Mouse (Mus musculus) lung, postnatal 14 days (tissue): ENCODE results near the gene Lmna.

Source experiments
- DNase-seq: peaks from one replicate; pipeline ENCODE4 v3.0.0; 2021

Lmna gene

DNA sequence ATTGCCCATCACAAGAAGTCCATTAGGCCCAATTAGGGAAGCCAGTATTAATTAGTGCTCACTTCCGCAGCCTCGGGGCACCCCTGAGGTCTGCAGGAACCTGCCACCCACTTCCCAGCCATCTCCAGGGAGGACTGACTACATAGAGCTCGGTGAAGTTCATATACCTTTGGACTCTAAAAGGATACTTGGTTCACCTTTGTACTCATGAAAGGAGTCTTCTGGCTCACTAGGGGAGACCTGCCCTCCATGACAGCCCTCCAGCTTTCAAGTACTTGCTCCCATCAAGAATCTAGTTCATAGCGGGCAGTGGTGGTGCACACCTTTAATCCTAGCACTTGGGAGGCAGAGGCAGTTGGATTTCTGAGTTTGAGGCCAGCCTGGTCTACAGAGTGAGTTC lies 8.7 kb upstream of the Lmna start:
- DNase-seq, result no peak

DNA sequence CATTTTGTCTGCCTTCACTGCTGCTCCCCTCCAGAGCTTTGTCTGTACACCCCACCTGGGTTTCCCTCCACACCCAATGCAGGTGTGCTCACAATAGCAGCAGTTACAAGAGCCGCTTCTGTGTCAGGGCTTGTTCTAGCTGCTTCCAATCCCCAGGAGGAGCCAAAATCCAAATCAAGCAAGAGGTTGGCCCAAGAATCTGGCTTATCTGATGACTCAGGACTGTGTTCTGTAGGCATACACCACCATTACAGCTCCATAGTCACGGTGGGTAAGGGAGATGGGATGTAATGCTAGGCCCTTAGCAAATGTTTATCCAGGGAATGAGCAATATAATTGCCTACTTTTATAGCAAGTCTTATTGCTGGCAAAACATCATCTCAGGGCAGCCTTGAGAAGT lies 6.7 kb upstream of the Lmna start:
- no peak for DNase-seq

DNA sequence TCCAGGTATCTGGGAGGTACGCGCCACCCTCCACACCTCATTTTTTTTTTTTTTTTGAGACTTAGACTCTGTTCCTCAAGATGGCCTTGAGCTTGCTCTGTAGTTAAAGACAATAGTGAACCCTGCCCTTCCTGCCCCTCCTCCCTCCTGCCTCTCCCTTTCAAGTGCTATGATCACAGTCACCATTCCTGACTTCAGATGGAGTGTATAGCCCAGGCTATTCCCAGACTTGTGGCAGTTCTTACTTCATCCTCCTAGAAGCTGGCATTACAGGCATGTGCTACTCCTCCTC lies 5.3 kb upstream of the Lmna start:
- DNase-seq, result no peak

DNA sequence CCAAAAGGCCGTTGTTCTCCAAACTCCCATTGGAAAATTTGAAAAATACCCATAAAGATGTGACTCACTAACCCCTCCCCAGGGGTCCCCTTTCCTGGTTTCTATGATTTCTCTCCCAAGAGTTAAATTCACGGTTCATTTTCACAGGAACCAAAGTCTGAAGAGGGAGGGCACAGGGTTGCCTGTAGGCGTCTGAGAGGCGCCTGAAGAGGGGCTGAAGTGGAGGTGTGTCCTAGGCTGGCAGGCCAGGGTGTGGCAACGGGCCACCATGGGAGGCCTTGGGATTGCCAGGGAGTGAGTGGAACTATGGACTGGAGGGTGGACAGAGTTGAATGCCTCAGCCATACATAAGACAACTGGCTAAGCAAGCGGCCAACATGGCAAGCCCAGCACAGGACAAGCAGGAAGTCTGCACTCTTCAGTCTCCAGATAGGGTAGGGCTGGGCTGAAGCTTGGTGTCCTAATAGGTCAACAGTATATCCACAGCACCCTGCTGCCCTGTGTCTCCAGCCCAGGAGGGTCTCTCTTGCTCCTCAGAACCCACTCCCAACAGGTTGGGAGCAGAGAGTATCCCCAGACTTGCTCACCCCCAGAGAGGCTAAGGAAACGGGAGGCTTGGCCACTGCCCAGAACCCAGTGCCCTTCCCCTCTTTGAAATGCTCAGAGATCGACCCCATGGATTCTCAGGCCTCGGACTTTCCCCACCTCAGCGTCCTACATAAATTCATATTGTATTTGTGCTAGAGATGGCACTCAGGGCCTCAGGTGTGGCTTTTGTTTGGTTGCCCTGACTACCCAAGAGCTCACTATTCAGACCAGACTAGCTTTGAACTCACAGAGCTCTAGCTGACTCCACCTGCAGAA lies 4.7 kb upstream of the Lmna start:
- DNase-seq, result peak; percentile 61

DNA sequence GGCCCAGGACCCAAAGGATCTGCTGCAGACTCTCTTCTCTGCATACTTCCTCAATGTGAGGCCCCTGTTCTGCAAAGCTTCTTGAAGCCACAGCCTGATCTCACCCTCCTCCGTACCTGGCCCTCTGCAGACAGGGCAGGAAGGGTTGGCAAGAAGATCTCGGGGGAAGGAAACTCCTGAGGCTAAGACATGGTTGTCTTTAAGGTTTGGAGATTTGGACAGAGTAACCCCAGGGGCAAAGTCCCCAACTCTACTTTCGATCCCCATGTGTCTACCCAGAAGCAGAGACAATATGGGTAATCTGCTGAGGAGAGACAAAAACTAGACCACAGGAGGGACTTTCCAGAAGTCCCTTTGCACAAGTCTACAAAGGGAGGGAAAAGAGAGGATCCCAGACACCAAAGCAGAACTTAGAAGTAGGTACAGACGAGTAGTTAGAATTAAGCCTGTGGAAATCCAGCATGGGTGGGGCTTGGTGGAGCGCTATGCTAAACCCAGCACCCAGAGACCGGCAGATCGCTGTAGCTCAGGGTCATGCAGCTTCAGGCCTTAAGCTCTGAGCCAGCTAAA lies 3.9 kb upstream of the Lmna start:
- no peak for DNase-seq

DNA sequence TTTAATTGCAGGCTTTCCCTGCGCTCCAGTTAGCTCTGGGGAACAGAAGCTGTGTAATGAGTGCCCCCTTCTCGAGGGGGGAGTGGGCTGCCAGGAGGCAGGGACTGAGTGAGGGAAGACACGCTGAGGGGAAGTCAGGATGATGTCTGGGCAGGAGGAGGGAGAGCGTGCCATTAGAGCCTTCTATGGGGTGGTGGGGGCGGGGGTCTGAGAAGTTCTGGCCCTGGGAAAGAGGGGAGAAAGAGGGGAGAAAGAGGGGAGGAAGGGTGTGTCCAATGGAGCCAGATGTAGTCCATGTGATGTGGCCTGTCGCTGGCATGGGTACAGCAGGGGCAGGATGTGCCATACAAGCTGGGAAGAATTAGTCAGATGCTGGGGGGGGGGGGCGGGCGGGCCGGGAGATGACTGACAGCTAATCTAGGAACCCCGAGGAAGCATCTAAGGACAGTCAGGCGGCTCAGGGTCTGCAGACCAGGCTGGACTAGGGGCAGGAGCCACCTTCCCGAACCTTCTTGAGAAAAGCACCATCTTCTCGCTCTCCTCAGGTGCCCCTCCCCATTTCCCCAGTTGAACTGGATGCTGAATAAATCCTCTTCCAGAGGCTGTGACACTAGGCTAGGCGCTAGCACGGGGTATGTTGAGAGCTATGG lies 3.3 kb upstream of the Lmna start:
- DNase-seq, result peak; percentile 68

DNA sequence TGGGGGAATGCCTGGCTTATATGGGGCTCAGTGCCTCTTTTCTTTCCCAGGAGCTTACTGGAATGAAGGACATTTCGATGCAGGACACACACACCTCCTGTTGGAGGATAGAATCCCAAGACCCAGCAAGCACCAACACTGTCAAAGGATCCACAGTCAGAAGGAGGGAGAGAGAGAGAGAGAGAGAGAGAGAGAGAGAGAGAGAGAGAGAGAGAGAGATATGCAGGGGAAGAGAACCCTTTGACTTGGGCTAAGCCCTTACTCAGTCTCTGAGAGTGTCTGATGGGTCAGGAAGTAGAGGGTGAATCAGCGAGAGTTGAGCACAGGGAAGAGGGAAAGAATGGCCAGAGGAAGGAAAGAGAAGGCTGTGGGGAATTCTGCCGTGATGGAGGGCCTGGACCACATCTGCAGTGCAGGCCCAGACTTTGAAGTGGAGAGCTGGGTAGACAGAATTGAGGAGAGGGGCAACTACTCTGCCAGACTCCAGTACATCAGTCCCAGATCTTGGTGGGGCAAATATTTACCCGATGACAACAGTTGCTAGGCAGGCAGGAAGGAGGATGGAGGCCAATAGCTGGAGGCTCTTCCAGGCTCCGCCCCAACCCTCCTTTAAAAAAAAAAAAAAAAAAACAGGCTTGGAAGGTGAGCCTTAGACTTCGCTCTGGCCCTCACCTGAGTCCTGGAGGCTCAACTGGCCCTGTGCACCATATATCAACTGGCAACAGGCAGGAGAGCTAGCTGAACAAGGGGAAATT lies 2.6 kb upstream of the Lmna start:
- DNase-seq, result no peak

DNA sequence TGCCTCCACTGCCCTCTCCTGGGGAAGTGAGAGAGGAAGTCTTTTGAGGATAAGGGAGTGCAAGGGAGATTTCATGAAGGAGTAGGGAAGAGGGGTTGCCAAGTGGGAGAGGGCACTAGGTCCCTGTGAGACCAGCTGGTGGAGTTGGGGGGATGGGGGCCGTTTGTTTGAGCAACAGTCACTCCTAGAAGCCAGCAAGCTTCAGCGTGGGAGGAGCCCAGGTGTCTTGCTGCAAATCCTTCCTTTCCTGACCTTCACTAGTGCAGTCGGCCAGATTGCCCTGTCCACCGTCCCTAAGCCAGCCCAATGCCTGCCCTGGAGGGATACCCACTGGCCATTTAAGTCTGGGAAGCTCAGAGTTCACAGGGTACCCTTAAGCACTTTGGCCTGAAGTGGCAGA lies 1.8 kb upstream of the Lmna start:
- DNase-seq, result no peak

DNA sequence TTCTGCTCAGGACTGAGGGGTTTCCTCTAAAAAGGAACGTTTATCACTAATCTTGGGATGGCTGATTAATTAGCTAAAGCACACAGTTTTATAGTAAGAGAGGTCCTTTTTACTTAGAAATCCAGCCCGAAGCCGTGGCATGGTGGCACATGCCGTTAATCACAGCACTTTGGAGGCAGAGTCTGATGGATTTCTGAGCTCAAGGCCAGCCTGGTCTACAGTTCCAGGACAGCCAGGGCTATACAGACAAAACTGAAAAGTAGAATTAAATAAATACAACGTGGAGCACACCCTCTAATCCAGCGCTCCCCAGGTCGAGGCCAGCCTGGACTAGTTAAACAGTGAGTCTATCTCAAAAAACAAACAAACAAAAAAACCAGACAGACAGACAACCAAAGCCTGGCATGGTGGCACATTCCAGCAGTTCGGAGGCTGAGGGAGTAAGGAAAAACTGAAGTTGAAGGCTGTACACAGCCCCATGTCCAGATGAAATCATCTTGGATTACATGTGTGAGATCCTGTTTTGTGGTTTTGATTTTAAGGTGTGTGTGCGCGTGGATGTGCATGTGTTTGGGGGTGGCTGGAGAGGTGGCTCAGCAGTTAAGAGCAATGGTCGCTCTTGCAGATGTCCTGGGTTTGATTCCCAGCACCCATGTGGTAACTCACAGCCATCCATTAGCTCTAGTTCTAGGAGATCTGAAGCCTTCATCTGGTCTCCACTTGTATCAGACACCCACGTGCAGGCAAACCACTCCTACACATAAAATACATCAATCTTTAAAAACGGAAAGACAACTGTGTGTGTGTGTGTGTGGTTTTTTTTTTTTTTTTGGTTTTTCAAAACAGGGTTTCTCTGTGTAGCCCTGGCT lies 899 bp upstream of the Lmna start:
- DNase-seq, result no peak

DNA sequence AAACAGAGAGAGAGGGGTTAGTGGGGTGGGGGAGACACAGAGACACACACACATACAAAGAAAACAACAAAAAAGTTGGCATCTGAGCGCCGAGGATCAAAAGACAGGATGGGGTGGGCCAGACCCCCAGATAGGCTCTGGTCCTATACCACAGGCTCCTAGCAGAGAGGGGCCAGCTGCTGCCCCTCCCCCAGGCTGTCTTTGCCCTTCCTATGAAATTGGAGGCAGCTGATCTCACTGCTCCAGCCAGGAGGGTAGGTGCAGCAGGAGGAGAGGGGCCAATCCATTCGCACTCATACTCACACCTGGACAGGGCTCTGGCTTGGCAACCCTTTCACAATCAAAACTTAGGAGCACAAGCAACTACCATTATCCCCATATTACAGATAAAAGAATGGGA lies 506 bp downstream of the Lmna start:
- DNase-seq, result no peak

DNA sequence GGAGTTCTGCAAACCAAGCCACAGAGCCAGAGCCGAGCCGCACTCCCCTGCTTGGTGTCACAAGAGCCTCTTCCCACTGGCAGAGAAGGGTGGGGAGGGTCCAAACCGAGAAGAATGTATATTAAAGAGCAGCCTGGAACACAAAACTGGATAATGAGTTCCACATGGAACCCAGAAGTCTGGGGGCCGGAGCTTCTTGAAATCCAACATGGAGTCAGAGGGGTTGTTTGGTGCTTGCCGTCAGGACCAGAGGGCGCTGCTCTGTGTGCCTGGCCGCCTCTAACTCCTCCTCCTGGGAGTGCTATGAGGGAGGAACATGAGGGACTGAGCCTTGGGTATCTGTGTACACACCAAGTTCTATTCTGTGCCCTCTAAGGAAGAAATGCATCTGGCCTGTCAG lies 4.0 kb downstream of the Lmna start:
- no peak for DNase-seq

DNA sequence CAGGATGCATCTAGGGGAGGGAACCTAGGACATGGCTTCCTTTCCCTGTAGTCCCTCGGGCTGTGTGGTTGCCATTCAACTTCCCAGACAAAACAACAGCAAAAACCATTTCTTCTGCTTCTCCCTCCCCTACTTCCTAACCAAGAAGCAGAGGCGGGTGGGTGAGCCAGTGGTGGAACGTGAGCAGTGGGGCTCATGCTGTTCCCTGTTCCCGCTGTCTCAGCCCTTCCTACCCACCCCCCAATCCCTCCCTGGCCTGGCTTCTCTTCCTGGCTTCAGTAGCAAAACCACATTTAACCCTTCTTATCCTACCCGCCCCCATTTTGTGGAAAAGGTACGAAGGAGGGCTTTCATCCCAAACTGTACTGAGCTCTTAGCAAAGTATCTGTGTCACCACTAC lies 4.7 kb downstream of the Lmna start:
- DNase-seq, result no peak

DNA sequence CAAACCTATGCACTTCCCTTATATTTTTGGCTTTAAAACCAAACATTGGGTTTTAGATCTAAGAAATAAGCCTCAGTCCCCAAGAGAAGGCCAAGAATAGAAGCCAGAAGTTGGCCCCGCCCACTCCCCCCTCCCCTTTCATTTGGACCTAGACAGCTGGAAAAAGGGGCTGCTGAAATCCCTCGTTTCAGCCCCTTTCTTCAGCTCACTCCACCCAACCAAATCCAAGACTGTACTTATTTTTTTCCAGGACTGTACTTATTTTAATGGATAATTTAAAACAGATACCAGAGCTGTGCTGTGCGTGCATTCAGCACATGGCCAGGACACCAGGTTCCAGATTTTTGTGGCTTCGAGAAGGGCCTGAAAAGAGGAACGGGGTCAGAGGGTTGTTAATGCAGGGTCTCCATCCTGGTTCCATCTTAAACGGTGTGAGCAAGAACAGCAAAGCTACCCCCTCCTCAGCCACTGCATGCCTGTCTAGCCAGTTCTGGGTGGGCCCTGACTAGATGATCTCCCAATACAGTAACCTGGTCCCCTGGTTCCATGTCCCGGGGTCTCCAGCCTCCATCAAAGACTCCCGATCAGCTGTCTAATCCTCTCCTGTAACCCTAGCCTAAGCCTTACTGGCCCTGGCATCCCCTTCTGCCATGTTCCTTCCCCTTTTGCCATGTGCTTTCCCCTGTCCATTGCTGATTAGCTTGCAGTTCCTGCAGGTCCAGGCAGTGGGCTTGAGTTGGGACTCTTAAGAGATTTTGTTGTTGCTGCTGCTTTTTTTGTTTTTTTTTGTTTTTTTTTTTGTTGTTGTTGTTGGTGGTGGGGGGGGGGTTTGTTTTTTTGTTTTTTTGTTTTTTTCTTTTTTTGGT lies 5.6 kb downstream of the Lmna start:
- no peak for DNase-seq

DNA sequence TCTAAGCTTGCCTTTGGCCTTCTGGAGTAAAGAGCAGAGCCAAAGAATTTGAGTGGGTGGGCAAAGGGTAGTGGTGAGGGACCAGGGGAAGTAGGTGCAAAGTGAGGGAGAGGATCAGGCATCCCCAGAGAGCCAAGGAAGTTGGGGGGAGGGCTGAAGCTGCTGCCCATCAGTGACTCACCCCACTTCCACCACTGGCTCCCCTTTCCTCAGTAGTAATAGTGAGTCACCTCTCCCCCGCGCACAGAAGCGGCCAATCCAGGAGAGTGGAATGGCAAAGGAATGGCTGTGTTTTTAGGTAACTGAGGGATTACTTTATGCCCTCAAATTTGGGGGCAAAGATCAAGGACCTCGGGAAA lies 6.3 kb downstream of the Lmna start:
- DNase-seq, result no peak

DNA sequence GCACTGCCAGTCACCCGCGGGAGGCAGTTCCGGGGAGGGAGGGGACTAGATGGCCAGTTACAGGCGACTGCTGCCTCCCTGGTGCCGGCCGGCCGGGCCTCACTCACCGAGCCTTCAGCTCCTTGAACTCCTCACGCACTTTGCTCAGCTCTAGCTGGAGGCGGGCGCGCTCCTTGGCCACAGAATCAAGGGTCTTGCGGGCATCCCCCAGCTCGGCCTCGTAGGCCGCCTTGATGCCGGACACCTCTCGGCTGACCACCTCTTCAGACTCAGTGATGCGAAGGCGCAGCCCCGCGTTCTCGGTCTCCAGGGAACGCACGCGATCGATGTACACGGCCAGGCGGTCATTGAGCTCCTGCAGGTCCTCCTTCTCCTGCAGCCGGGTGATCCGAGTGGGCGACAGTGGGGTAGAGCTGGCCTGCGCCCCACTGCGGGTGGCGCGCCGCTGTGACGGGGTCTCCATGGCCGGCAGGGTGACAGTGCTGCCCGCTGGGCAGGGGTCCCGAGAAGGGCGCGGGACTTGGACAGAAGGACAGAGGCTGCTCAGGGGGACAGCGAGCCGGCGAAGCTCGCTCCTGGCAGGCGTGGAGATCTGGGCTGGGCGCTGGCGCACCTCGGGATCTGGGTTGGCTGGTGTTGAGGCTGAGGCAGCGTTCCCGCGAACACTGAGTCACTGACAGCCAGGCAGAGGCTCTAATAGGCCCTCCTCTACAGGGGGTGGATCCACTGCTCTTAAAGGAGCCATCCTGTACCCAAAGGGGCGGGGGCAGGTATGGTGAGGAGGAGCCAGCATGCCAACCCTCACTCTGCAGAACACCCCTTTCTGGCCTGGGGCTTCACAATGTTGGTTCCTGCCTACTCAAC lies 6.9 kb downstream of the Lmna start:
- DNase-seq, result peak; percentile 90

DNA sequence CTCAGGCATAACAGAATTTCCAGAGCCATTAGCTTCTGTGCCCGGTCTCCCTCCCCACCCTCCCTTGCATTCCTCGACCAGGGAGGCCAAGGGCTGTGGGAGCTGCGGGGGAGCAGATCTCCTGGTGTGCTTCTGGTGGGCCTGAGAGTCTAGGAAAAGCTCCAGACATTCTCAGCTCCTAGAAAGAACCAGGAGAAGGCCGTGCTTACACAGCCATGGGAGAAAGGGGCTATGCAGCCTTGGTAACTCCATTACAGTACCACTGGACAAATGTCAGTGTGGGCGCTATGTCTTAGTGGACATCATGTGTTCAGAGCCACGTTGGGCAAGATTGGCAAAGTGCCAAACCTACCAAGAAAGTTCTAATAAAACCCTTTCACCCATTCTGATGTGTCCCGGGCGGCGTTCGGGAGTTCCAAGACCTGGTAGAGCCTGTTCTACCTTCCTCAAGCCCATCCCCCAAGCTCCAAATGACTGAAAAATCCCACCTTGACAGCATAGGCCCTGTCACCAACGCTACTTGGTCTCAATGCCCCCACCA lies 7.7 kb downstream of the Lmna start:
- DNase-seq, result peak; percentile 59

DNA sequence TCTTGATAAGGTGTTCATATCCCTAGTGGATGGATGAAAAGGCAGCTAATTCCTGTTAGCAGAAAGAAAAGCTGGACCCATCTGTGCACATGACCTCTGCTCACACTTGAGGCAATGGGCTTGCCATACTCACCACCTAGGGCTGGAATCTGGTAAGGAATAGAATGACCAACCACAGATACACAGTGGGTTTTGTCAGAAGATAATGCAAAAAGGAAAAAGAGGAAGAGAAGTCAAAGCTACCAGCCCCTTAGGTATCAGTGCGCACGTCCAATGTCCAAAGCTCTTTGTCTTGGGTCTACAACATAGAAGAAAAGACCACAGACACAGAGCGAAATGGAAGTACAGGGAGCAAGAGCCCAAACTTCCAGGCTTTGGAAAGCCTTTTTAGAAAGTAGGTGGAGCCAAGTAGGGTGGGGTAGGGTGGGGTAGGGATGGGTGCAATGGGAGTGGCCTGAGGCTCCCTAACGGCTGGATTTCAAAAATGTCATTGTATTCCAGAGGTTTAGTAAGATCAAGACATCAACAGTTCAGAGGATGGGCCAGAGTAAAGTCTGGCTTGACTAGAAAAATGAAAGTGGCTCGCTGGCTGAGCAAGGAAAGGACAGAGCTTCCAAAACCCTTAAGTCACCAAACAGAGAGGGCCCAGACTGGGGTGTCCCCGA lies 8.3 kb downstream of the Lmna start:
- no peak for DNase-seq

DNA sequence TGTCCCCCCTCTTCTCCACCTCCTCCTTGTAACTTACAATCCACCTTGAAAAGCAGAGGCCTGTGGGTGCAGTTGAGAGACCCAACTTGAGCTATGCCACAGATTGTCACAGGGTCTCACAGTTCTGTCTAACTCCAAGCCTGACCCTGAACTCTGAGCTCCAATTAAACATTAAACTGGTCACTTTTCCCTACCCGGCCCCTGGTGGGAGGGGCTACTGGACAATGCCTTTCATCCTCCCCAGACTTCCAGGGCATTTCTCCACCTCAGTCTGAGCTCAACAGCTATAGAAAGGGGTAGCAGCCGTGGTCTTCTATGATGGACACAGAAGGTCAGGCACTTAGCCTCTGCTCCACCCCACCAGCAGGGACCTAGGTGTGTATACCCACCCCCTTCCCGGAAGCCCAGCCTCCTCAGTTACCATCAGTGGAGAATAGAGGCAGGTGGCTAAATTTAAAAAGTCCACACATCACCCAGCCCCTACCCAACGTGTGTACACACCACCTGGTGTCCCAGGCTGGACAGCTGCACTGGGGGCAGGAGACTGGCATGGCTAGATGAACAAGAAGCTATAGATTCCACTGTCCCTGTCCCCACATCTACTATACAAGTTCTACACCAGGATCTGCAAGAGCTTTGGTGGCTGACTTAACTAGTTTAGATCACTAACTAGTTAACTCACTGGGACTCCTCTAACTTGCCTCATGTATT lies 8.9 kb downstream of the Lmna start:
- no peak for DNase-seq

DNA sequence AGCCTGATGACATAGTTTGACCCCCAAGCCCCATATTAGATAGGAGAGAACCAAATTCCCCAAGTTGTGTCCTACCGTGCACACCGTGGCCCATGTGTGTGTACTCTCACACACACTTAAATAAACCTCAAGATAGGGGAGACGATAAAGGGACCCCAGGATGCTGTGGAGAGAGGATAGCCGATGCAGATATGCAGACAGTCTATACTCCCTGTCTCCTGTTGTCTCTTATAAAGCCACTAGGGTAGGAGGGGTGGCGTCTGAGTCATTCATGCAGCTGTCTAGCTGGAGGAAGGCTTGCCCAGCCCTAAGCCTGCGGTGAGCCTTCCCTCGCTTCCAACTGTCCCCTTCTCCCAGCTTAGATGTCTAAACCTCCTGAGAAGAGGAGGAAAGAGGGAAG lies 9.7 kb downstream of the Lmna start:
- DNase-seq, result no peak
